Mouse (Mus musculus) lung, adult 2 months (tissue): ENCODE measurements around the gene Lst1.

Source experiments
- CTCF ChIP-seq: fragments of 200-500 bp; IDR thresholded peaks from 2 replicates; pipeline ENCODE4 v1.5.1; 2011; ENCODE audit warnings: mild to moderate bottlenecking, low read length, control low read depth; ENCODE audit not compliant: insufficient read depth
- POLR2A ChIP-seq: fragments of 200-500 bp; IDR thresholded peaks from 2 replicates; pipeline ENCODE4 v1.6.1; 2011; ENCODE audit warnings: low read depth, mild to moderate bottlenecking, control low read depth, low read length, borderline replicate concordance; ENCODE audit errors: extremely low read depth

GRCm38 (mm10) chr17:35232043-35232442 lies 43.8 kb upstream of the Lst1 start:
- TF ChIP-seq POLR2A (no peak), CTCF (peak; percentile 89)
